Mouse (Mus musculus): ENCODE results near the gene Gtf2ird2. TPM values are rescaled to one million over a fixed set of nuclear protein-coding genes. Genes with fewer than 3 reads are reported as not detected.

The Gtf2ird2 gene
- polyA plus RNA-seq, 1 experiment from 2014 or later: 7.1 TPM

DNA sequence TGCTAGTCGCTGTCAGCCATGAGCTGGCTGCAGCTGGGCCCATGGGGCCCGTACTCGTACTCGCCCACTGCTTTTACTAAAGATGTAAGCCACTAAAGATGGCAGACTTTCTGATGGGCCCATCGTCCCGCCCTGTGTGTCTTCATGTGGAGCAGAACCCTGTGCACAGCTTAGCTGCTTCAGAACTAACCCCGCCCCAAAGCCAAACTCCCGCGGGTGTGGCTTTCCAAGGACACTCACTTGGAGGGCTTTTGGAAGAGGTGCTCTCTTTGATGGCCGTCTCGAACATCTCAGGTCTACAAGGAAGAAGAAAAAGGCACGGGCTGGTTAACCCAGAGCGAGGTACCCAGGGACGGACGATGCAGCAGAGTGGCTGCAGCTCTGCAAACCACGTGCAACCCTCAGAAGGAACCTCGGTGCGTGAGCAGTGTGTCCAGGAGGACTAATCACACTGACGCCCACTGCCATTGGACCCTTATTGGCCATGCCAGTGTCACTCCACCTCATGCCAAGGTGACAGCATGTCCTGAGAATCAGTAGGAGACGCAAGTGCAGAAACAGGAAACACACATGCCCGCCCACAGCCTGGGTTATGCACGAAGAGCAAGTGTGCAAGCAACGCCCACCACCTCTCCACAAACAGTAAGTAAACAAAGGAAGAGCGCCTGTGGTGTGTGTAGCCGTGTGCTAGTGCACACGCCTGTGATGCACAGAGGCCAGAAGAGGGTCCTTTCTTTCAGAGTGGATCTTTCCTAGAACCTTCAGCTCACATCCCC lies 60.0 kb downstream of the Gtf2ird2 start:
- Histone ChIP-seq H3K4me2 (replicated peaks; ENCODE audit: low read depth, low read length) (no peak overlapping the region), H3K4me1 (replicated peaks; ENCODE audit: control insufficient read depth, insufficient read depth, low read length) (no peaks in the 10 kb centered on the region), H3K9me3 (ENCODE audit: control insufficient read depth, low read length) (no peaks in the 10 kb centered on the region), H3K36me3 (ENCODE audit: control insufficient read depth, insufficient read depth, low read length) (peaks cover 59% of the 10 kb centered on the region), H3K27ac (ENCODE audit: low read depth, low read length) (no peak overlapping the region), H3K4me3 (ENCODE audit: low read depth, low read length) (no peak overlapping the region), H3K9ac (ENCODE audit: low read depth, low read length) (no peak overlapping the region), H3K27me3 (ENCODE audit: control insufficient read depth, insufficient read depth, low read length) (no peaks in the 10 kb centered on the region)
- no peak for DNase-seq (ENCODE audit: low spot score)
- 93% methylated on average over 26 of the region's 26 CpGs for WGBS
- ATAC-seq (ENCODE audit: low FRiP score): no peak

DNA sequence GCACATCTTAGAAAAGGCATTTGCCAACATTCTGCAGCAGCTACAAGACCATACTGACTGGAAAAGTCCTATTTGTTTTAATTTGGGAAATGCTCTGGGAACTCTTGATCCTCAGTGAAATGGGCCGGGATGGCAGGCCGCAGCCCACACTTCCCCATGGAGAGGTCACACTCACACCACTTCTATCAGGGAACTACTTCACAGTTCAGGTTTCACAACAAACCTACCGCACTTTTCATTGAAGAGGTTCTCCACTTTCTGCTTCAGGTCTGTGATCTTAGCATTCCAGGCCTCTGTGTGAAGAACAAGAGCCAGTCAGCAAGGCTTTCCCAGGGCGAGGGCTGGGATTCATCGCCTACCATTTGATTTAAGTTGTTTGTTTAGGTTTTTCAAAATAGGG lies 61.1 kb downstream of the Gtf2ird2 start:
- Histone ChIP-seq H3K9me3 (ENCODE audit: control insufficient read depth, low read length) (no peaks in the 10 kb centered on the region), H3K27me3 (ENCODE audit: control insufficient read depth, insufficient read depth, low read length) (no peaks in the 10 kb centered on the region), H3K4me2 (replicated peaks; ENCODE audit: low read depth, low read length) (no peak overlapping the region), H3K27ac (ENCODE audit: low read depth, low read length) (no peak overlapping the region), H3K4me3 (ENCODE audit: low read depth, low read length) (no peak overlapping the region), H3K4me1 (replicated peaks; ENCODE audit: control insufficient read depth, insufficient read depth, low read length) (no peaks in the 10 kb centered on the region), H3K36me3 (ENCODE audit: control insufficient read depth, insufficient read depth, low read length) (peaks cover 64% of the 10 kb centered on the region), H3K9ac (ENCODE audit: low read depth, low read length) (no peak overlapping the region)
- ATAC-seq (ENCODE audit: low FRiP score) (no peak), DNase-seq (ENCODE audit: low spot score) (no peak)
- WGBS: 97% methylated on average over 5 of the region's 5 CpGs

GRCm38 (mm10) chr5:134246146-134246545 lies 62.3 kb downstream of the Gtf2ird2 start:
- Histone ChIP-seq H3K27ac (ENCODE audit: low read depth, low read length) (no peak overlapping the region), H3K4me2 (replicated peaks; ENCODE audit: low read depth, low read length) (no peak overlapping the region), H3K9ac (ENCODE audit: low read depth, low read length) (no peak overlapping the region), H3K36me3 (ENCODE audit: control insufficient read depth, insufficient read depth, low read length) (peaks cover 58% of the 10 kb centered on the region), H3K4me1 (replicated peaks; ENCODE audit: control insufficient read depth, insufficient read depth, low read length) (no peaks in the 10 kb centered on the region), H3K9me3 (ENCODE audit: control insufficient read depth, low read length) (no peaks in the 10 kb centered on the region), H3K4me3 (ENCODE audit: low read depth, low read length) (no peak overlapping the region), H3K27me3 (ENCODE audit: control insufficient read depth, insufficient read depth, low read length) (no peaks in the 10 kb centered on the region)
- DNase-seq (ENCODE audit: low spot score) (no peak), ATAC-seq (ENCODE audit: low FRiP score) (no peak)
- WGBS: 93% methylated on average over 5 of the region's 5 CpGs

GRCm38 (mm10) chr5:134248608-134249244 lies 64.9 kb downstream of the Gtf2ird2 start:
- 92% methylated on average over 14 of the region's 14 CpGs for WGBS
- no peak overlapping the region for H3K4me2 ChIP-seq (replicated peaks; ENCODE audit: low read depth, low read length)
- H3K9me3 ChIP-seq (ENCODE audit: control insufficient read depth, low read length): no peaks in the 10 kb centered on the region
- no peaks in the 10 kb centered on the region for H3K27me3 ChIP-seq (ENCODE audit: control insufficient read depth, insufficient read depth, low read length)
- ATAC-seq (ENCODE audit: low FRiP score) (no peak), DNase-seq (ENCODE audit: low spot score) (no peak)
- H3K36me3 ChIP-seq (ENCODE audit: control insufficient read depth, insufficient read depth, low read length): peaks cover 55% of the 10 kb centered on the region
- no peak overlapping the region for H3K9ac ChIP-seq (ENCODE audit: low read depth, low read length)
- H3K27ac ChIP-seq (ENCODE audit: low read depth, low read length): no peak overlapping the region
- H3K4me3 ChIP-seq (ENCODE audit: low read depth, low read length): no peak overlapping the region
- no peaks in the 10 kb centered on the region for H3K4me1 ChIP-seq (replicated peaks; ENCODE audit: control insufficient read depth, insufficient read depth, low read length)

GRCm38 (mm10) chr5:134249245-134249649 lies 65.4 kb downstream of the Gtf2ird2 start:
- 93% methylated on average over 8 of the region's 8 CpGs for WGBS
- Histone ChIP-seq H3K9ac (ENCODE audit: low read depth, low read length) (no peak overlapping the region), H3K36me3 (ENCODE audit: control insufficient read depth, insufficient read depth, low read length) (peaks cover 52% of the 10 kb centered on the region), H3K27me3 (ENCODE audit: control insufficient read depth, insufficient read depth, low read length) (no peaks in the 10 kb centered on the region), H3K9me3 (ENCODE audit: control insufficient read depth, low read length) (no peaks in the 10 kb centered on the region), H3K4me2 (replicated peaks; ENCODE audit: low read depth, low read length) (no peak overlapping the region), H3K27ac (ENCODE audit: low read depth, low read length) (no peak overlapping the region), H3K4me3 (ENCODE audit: low read depth, low read length) (no peak overlapping the region), H3K4me1 (replicated peaks; ENCODE audit: control insufficient read depth, insufficient read depth, low read length) (no peaks in the 10 kb centered on the region)
- ATAC-seq (ENCODE audit: low FRiP score): no peak
- no peak for DNase-seq (ENCODE audit: low spot score)

- no peak for ATAC-seq (ENCODE audit: low FRiP score)
- 96% methylated on average over 3 of the region's 3 CpGs for WGBS
Observed at GRCm38 (mm10) chr5:134250601-134251000, 66.8 kb downstream of the Gtf2ird2 start.

GRCm38 (mm10) chr5:134251083-134251482 lies 67.3 kb downstream of the Gtf2ird2 start:
- no peaks in the 10 kb centered on the region for H3K4me1 ChIP-seq (replicated peaks; ENCODE audit: control insufficient read depth, insufficient read depth, low read length)
- no peaks in the 10 kb centered on the region for H3K27me3 ChIP-seq (ENCODE audit: control insufficient read depth, insufficient read depth, low read length)
- no peak for DNase-seq (ENCODE audit: low spot score)
- peaks cover 51% of the 10 kb centered on the region for H3K36me3 ChIP-seq (ENCODE audit: control insufficient read depth, insufficient read depth, low read length)
- H3K4me2 ChIP-seq (replicated peaks; ENCODE audit: low read depth, low read length): no peak overlapping the region
- H3K4me3 ChIP-seq (ENCODE audit: low read depth, low read length): no peak overlapping the region
- H3K9me3 ChIP-seq (ENCODE audit: control insufficient read depth, low read length): no peaks in the 10 kb centered on the region
- ATAC-seq (ENCODE audit: low FRiP score): no peak
- H3K27ac ChIP-seq (ENCODE audit: low read depth, low read length): no peak overlapping the region
- 97% methylated on average over 4 of the region's 4 CpGs for WGBS
- no peak overlapping the region for H3K9ac ChIP-seq (ENCODE audit: low read depth, low read length)

More at GRCm38 (mm10) chr5:134250601-134251000, 66.8 kb downstream of the Gtf2ird2 start:
- no peak overlapping the region for H3K4me2 ChIP-seq (replicated peaks; ENCODE audit: low read depth, low read length)
- no peaks in the 10 kb centered on the region for H3K27me3 ChIP-seq (ENCODE audit: control insufficient read depth, insufficient read depth, low read length)
- no peak for DNase-seq (ENCODE audit: low spot score)
- no peak overlapping the region for H3K9ac ChIP-seq (ENCODE audit: low read depth, low read length)
- no peak overlapping the region for H3K4me3 ChIP-seq (ENCODE audit: low read depth, low read length)
- H3K27ac ChIP-seq (ENCODE audit: low read depth, low read length): no peak overlapping the region
- peaks cover 49% of the 10 kb centered on the region for H3K36me3 ChIP-seq (ENCODE audit: control insufficient read depth, insufficient read depth, low read length)
- no peaks in the 10 kb centered on the region for H3K9me3 ChIP-seq (ENCODE audit: control insufficient read depth, low read length)
- no peaks in the 10 kb centered on the region for H3K4me1 ChIP-seq (replicated peaks; ENCODE audit: control insufficient read depth, insufficient read depth, low read length)

DNA sequence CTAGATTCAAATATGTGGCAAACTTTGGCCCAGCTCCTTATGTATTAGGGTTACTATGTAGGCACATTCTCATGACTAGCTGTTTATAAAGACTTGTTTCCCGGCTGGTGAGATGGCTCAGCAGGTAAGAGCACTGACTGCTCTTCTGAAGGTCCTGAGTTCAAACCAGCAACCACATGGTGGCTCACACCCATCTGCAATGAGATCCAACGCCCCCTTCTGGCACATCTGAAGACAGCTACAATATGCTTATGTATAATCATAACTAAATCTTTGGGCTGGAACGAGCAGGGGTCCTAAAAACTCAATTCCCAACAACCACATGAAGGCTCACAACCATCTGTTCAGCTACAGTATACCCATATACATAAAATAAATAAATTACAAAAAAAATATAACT lies 70.0 kb downstream of the Gtf2ird2 start:
- Histone ChIP-seq H3K9me3 (ENCODE audit: control insufficient read depth, low read length) (no peaks in the 10 kb centered on the region), H3K9ac (ENCODE audit: low read depth, low read length) (no peak overlapping the region), H3K27ac (ENCODE audit: low read depth, low read length) (no peak overlapping the region), H3K4me3 (ENCODE audit: low read depth, low read length) (no peak overlapping the region), H3K36me3 (ENCODE audit: control insufficient read depth, insufficient read depth, low read length) (peaks cover 47% of the 10 kb centered on the region), H3K4me1 (replicated peaks; ENCODE audit: control insufficient read depth, insufficient read depth, low read length) (no peaks in the 10 kb centered on the region), H3K27me3 (ENCODE audit: control insufficient read depth, insufficient read depth, low read length) (no peaks in the 10 kb centered on the region), H3K4me2 (replicated peaks; ENCODE audit: low read depth, low read length) (no peak overlapping the region)
- ATAC-seq (ENCODE audit: low FRiP score): no peak
- DNase-seq (ENCODE audit: low spot score): no peak
- WGBS: 82% methylated on average over 3 of the region's 3 CpGs

DNA sequence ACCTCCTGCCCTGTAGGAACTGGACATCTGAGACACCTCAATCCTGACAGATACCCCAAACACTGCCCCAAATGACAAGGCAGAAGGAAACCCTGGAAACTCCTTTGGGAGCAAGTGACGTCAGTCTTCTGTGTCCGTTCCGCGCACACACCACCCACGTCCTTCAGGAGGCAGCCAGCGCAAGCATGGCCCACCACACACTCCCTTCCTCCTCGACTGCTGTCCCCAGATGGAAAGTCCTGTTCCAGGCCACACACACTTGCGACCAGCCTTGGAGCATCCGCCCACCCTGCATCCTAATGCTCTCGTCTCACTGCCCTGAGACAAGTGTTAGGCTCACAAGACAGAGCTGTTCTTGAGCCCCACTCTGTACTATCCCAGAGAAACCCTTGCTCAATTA lies 71.5 kb downstream of the Gtf2ird2 start:
- DNase-seq (ENCODE audit: low spot score): no peak
- peaks cover 40% of the 10 kb centered on the region for H3K36me3 ChIP-seq (ENCODE audit: control insufficient read depth, insufficient read depth, low read length)
- WGBS: 97% methylated on average over 10 of the region's 10 CpGs

More for the DNA sequence above, 71.5 kb downstream of the Gtf2ird2 start:
- Histone ChIP-seq H3K27ac (ENCODE audit: low read depth, low read length) (no peak overlapping the region), H3K27me3 (ENCODE audit: control insufficient read depth, insufficient read depth, low read length) (no peaks in the 10 kb centered on the region), H3K4me1 (replicated peaks; ENCODE audit: control insufficient read depth, insufficient read depth, low read length) (no peaks in the 10 kb centered on the region), H3K4me2 (replicated peaks; ENCODE audit: low read depth, low read length) (no peak overlapping the region), H3K4me3 (ENCODE audit: low read depth, low read length) (no peak overlapping the region), H3K9me3 (ENCODE audit: control insufficient read depth, low read length) (no peaks in the 10 kb centered on the region), H3K9ac (ENCODE audit: low read depth, low read length) (no peak overlapping the region)
- ATAC-seq (ENCODE audit: low FRiP score): no peak

Measured in hindbrain, embryonic 11.5 days (tissue).